Mouse (Mus musculus) kidney, postnatal 4 days (tissue): ENCODE results near the gene Sohlh2.
"Not testable (repeated sequence)": the region's sequence is repeated elsewhere in the genome, so short reads cannot be mapped to it uniquely, and the experiment has no call there.

Experiments
- DNase-seq, 2 experiments: peaks; one replicate each; pipeline ENCODE4 v3.0.0; 2021; ENCODE audit warnings: mixed read lengths in 2 of 2

Gene Sohlh2

GRCm38 (mm10) chr3:55181766-55182165, at the start of gene Sohlh2:
Sohlh2 (plus strand) TSS chr3:55182028.
- no peak for DNase-seq

GRCm38 (mm10) chr3:55137039-55137438, 44.8 kb upstream of the Sohlh2 start, which contains the start of gene Ccdc169:
Ccdc169 (plus strand) TSS chr3:55137339.
- DNase-seq: no peak

GRCm38 (mm10) chr3:55139837-55140236, 42.0 kb upstream of the Sohlh2 start:
- DNase-seq: no peak

GRCm38 (mm10) chr3:55141401-55141800, 40.4 kb upstream of the Sohlh2 start:
- no peak for DNase-seq

GRCm38 (mm10) chr3:55144916-55145315, 36.9 kb upstream of the Sohlh2 start:
- DNase-seq: no peak

- DNase-seq: no peak
Observed at GRCm38 (mm10) chr3:55146441-55146840, 35.4 kb upstream of the Sohlh2 start.

GRCm38 (mm10) chr3:55147156-55147555, 34.7 kb upstream of the Sohlh2 start:
- DNase-seq: no peak

- peak in 1 of 2 experiments; percentile 13 for DNase-seq
Observed at GRCm38 (mm10) chr3:55148091-55148490, 33.7 kb upstream of the Sohlh2 start.

- DNase-seq: peak; percentile 83
Observed at GRCm38 (mm10) chr3:55151656-55152433, 30.0 kb upstream of the Sohlh2 start.

- no peak for DNase-seq
Observed at GRCm38 (mm10) chr3:55152673-55153334, 29.0 kb upstream of the Sohlh2 start.

- DNase-seq: no peak
Observed at GRCm38 (mm10) chr3:55154163-55154562, 27.7 kb upstream of the Sohlh2 start.

- DNase-seq: no peak
Observed at GRCm38 (mm10) chr3:55157413-55157812, 24.4 kb upstream of the Sohlh2 start.

- DNase-seq: no peak
Observed at GRCm38 (mm10) chr3:55161144-55161543, 20.7 kb upstream of the Sohlh2 start.

- DNase-seq: no peak
Observed at GRCm38 (mm10) chr3:55163510-55163909, 18.3 kb upstream of the Sohlh2 start.

- no peak for DNase-seq
Observed at GRCm38 (mm10) chr3:55172478-55172877, 9.3 kb upstream of the Sohlh2 start.

GRCm38 (mm10) chr3:55177271-55177670, 4.6 kb upstream of the Sohlh2 start:
- DNase-seq: no peak

GRCm38 (mm10) chr3:55191668-55192067, 9.8 kb downstream of the Sohlh2 start:
- DNase-seq: no peak

GRCm38 (mm10) chr3:55193351-55193750, 11.5 kb downstream of the Sohlh2 start:
- DNase-seq: no peak

- DNase-seq: no peak
Observed at GRCm38 (mm10) chr3:55194792-55195191, 13.0 kb downstream of the Sohlh2 start.

GRCm38 (mm10) chr3:55195581-55196327, 13.9 kb downstream of the Sohlh2 start:
- no peak for DNase-seq

GRCm38 (mm10) chr3:55196328-55196710, 14.5 kb downstream of the Sohlh2 start:
- no peak for DNase-seq

GRCm38 (mm10) chr3:55203621-55204020, 21.8 kb downstream of the Sohlh2 start:
- DNase-seq: not testable (repeated sequence)

- no peak for DNase-seq
Observed at GRCm38 (mm10) chr3:55206413-55206812, 24.6 kb downstream of the Sohlh2 start.
